14 mouse cellular contexts compared by ENCODE assay signal in the genomic region with DNA sequence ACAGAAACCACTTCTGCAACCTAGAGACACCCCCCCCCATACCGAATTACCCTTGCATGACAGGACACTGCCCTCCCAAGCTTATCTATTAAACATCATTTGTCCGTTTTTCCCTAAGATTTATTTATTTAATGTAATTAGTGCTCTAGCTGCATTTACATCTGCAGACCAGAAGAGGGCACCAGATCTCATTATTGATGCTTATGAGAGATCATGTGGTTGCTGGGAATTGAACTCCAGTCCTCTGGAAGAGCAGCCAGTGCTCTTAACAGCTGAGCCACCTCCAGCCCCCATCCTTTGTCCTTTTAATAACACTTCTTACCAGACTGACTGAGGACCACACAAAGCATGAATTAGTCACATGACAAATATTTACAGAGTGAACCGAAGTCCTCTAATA. TPM values are rescaled to one million over a fixed set of nuclear protein-coding genes. Genes with fewer than 3 reads are reported as not detected.
DNase-seq lines count a peak whose midpoint lies in the region; ATAC-seq and TF ChIP-seq lines count a peak whose summit lies in the region.
"Had no signal": no experiment of that assay in that cellular context is flagged by ENCODE, and none has a peak within 500 bp of the region (broad histone marks: within the 10 kb centered on the region; RNA-seq: fewer than 3 reads in every experiment).

No protein-coding gene starts in this region.

- H3K27ac ChIP-seq in intestine, postnatal 0 days (ENCODE audit: low read depth, low read length), result no peak overlapping the region
- no peak overlapping the region for H3K27ac ChIP-seq in intestine, embryonic 16.5 days (ENCODE audit: low read length)
- no peak overlapping the region for H3K27ac ChIP-seq in midbrain, postnatal 0 days (ENCODE audit: low read depth, low read length)
- H3K27ac ChIP-seq in midbrain, embryonic 15.5 days, result no peak overlapping the region
- H3K27ac ChIP-seq: limb, embryonic 10.5 days had no signal

- ATAC-seq in intestine, postnatal 0 days, result no peak
- no peak for ATAC-seq in intestine, embryonic 16.5 days
- no peak for ATAC-seq in midbrain, postnatal 0 days (ENCODE audit: low FRiP score)
- ATAC-seq in midbrain, embryonic 15.5 days (replicated peaks), result no peak
- ATAC-seq: hindbrain, embryonic 16.5 days had no signal

- H3K9ac ChIP-seq in intestine, postnatal 0 days (ENCODE audit: low read depth, low read length), result no peak overlapping the region
- H3K9ac ChIP-seq in intestine, embryonic 16.5 days (ENCODE audit: low read depth, low read length), result no peak overlapping the region
- H3K9ac ChIP-seq in midbrain, postnatal 0 days (replicated peaks; ENCODE audit: low read length, poor library complexity, severe bottlenecking), result no peak overlapping the region
- H3K9ac ChIP-seq in midbrain, embryonic 15.5 days, result no peak overlapping the region

- no peaks in the 10 kb centered on the region for H3K36me3 ChIP-seq in intestine, postnatal 0 days (ENCODE audit: control insufficient read depth, insufficient read depth)
- H3K36me3 ChIP-seq in intestine, embryonic 16.5 days (ENCODE audit: control insufficient read depth, insufficient read depth, low read length), result no peaks in the 10 kb centered on the region
- no peaks in the 10 kb centered on the region for H3K36me3 ChIP-seq in midbrain, postnatal 0 days (ENCODE audit: insufficient read depth, low read length)
- no peaks in the 10 kb centered on the region for H3K36me3 ChIP-seq in midbrain, embryonic 15.5 days (replicated peaks)
- H3K36me3 ChIP-seq: limb, embryonic 10.5 days had no signal

- DNase-seq in midbrain, postnatal 0 days (ENCODE audit: low spot score), result no peak
- peak; percentile 22 for DNase-seq in NIH3T3 (ENCODE audit: low read depth)
- no peak for DNase-seq in embryo, embryonic 11 days
- no peak for DNase-seq in thymus, postnatal 4 days
- DNase-seq: cerebellum, adult 9-10 months had no signal

- no peak overlapping the region for H3K4me3 ChIP-seq in intestine, postnatal 0 days (ENCODE audit: low read depth, low read length)
- H3K4me3 ChIP-seq in intestine, embryonic 16.5 days (ENCODE audit: low read length), result no peak overlapping the region
- no peak overlapping the region for H3K4me3 ChIP-seq in midbrain, postnatal 0 days (ENCODE audit: low read depth, low read length)
- no peak overlapping the region for H3K4me3 ChIP-seq in midbrain, embryonic 15.5 days
- H3K4me3 ChIP-seq: limb, embryonic 10.5 days had no signal

- H3K27me3 ChIP-seq in intestine, postnatal 0 days (replicated peaks; ENCODE audit: control insufficient read depth, insufficient read depth, low read length), result no peaks in the 10 kb centered on the region
- H3K27me3 ChIP-seq in intestine, embryonic 16.5 days (replicated peaks; ENCODE audit: control insufficient read depth, insufficient read depth, low read length), result no peaks in the 10 kb centered on the region
- no peaks in the 10 kb centered on the region; the same call in 1 of the 2 replicates for H3K27me3 ChIP-seq in midbrain, postnatal 0 days (ENCODE audit: insufficient read depth, low read length)
- H3K27me3 ChIP-seq in midbrain, embryonic 15.5 days (replicated peaks), result 0 out of 2 replicates have a peak, but pooled peaks cover 8% of the 10 kb centered on the region

- TF ChIP-seq CTCF in intestine, postnatal 0 days (IDR thresholded peaks at IDR 0.05; ENCODE audit: low read depth), result peak; percentile 62
- TF ChIP-seq CTCF in midbrain, postnatal 0 days (IDR thresholded peaks at IDR 0.05), result peak; percentile 54

- H3K4me1 ChIP-seq in intestine, postnatal 0 days (replicated peaks; ENCODE audit: control insufficient read depth, insufficient read depth, low read length), result no peaks in the 10 kb centered on the region
- H3K4me1 ChIP-seq in intestine, embryonic 16.5 days (ENCODE audit: control insufficient read depth, insufficient read depth, low read length), result 0 out of 2 replicates have a peak, but pooled peaks cover 2% of the 10 kb centered on the region
- H3K4me1 ChIP-seq in midbrain, postnatal 0 days (ENCODE audit: insufficient read depth, low read length), result no peaks in the 10 kb centered on the region
- no peaks in the 10 kb centered on the region for H3K4me1 ChIP-seq in midbrain, embryonic 15.5 days

- H3K4me2 ChIP-seq in intestine, postnatal 0 days (replicated peaks; ENCODE audit: low read depth), result no peak overlapping the region
- no peak overlapping the region for H3K4me2 ChIP-seq in intestine, embryonic 16.5 days (ENCODE audit: low read depth, low read length)
- no peak overlapping the region for H3K4me2 ChIP-seq in midbrain, postnatal 0 days (ENCODE audit: low read depth, low read length, poor library complexity, severe bottlenecking)
- H3K4me2 ChIP-seq in midbrain, embryonic 15.5 days, result no peak overlapping the region

- H3K9me3 ChIP-seq in intestine, postnatal 0 days (ENCODE audit: control insufficient read depth), result no peaks in the 10 kb centered on the region
- H3K9me3 ChIP-seq in intestine, embryonic 16.5 days (ENCODE audit: control insufficient read depth, low read length), result no peaks in the 10 kb centered on the region
- H3K9me3 ChIP-seq in midbrain, postnatal 0 days (ENCODE audit: low read length), result no peaks in the 10 kb centered on the region
- no peaks in the 10 kb centered on the region for H3K9me3 ChIP-seq in midbrain, embryonic 15.5 days
- H3K9me3 ChIP-seq: limb, embryonic 10.5 days had no signal

- whole genome bisulfite sequencing in intestine, postnatal 0 days, result 47% methylated on average over 3 of the region's 3 CpGs
- WGBS in intestine, embryonic 16.5 days, result 58% methylated on average over 3 of the region's 3 CpGs
- WGBS in midbrain, postnatal 0 days, result 62% methylated on average over 3 of the region's 3 CpGs
- 58% methylated on average over 3 of the region's 3 CpGs for WGBS in midbrain, embryonic 15.5 days

RNA-seq across cellular contexts. Expression of gene Chil1, which starts 27.3 kb away (rescaled TPM):
- 0.50 and 0.99 TPM in 2 replicates for polyA plus RNA-seq in intestine, postnatal 0 days (2015; fragmentation: Nextera tagmentation; extraction: Ambion mirVana)
- 0.43 and 0.57 TPM in 2 replicates for polyA plus RNA-seq in intestine, embryonic 16.5 days (2015; fragmentation: Nextera tagmentation; extraction: Ambion mirVana)
- total RNA-seq in midbrain, postnatal 0 days (2014; rRNA removed), result 0.47 and 3.0 TPM in 2 replicates
- 3.0 and 4.3 TPM in 2 replicates for polyA plus RNA-seq in midbrain, postnatal 0 days (2015; fragmentation: Nextera tagmentation; extraction: Ambion mirVana)
- 1.5 and 3.3 TPM in 2 replicates for polyA plus RNA-seq in midbrain, embryonic 15.5 days (2015; fragmentation: Nextera tagmentation; extraction: Ambion mirVana)

RNA-seq across cellular contexts. Expression of gene Mybph, which starts 38.6 kb away (rescaled TPM):
- 0.13 TPM in 1 of 2 replicates, not detected in the other for polyA plus RNA-seq in intestine, postnatal 0 days (2015; fragmentation: Nextera tagmentation; extraction: Ambion mirVana)
- polyA plus RNA-seq in intestine, embryonic 16.5 days (2015; fragmentation: Nextera tagmentation; extraction: Ambion mirVana), result 0.17 and 0.24 TPM in 2 replicates
- total RNA-seq in midbrain, postnatal 0 days (2014; rRNA removed), result not detected in 2 replicates
- polyA plus RNA-seq in midbrain, postnatal 0 days (2015; fragmentation: Nextera tagmentation; extraction: Ambion mirVana), result 0.12 TPM in 1 of 2 replicates, not detected in the other
- polyA plus RNA-seq in midbrain, embryonic 15.5 days (2015; fragmentation: Nextera tagmentation; extraction: Ambion mirVana), result 0.13 and 0.19 TPM in 2 replicates
- total RNA-seq: granulocyte monocyte progenitor cell, adult 5-6 weeks; layer of hippocampus, postnatal 10 days; monocyte, adult 5-6 weeks; neutrophil, adult 5-6 weeks had no signal

RNA-seq across cellular contexts. Expression of gene Chit1, which starts 43.6 kb away (rescaled TPM):
- 0.25 TPM in 1 of 2 replicates, not detected in the other for polyA plus RNA-seq in intestine, postnatal 0 days (2015; fragmentation: Nextera tagmentation; extraction: Ambion mirVana)
- not detected in 2 replicates for polyA plus RNA-seq in intestine, embryonic 16.5 days (2015; fragmentation: Nextera tagmentation; extraction: Ambion mirVana)
- 0.24 and 0.99 TPM in 2 replicates for total RNA-seq in midbrain, postnatal 0 days (2014; rRNA removed)
- 0.21 and 0.48 TPM in 2 replicates for polyA plus RNA-seq in midbrain, postnatal 0 days (2015; fragmentation: Nextera tagmentation; extraction: Ambion mirVana)
- 0.09 and 0.10 TPM in 2 replicates for polyA plus RNA-seq in midbrain, embryonic 15.5 days (2015; fragmentation: Nextera tagmentation; extraction: Ambion mirVana)
- polyA plus RNA-seq: limb, embryonic 10.5 days had no signal
